Mouse (Mus musculus) intestine, postnatal 0 days (tissue): ENCODE data around the gene Reg1. TPM values are rescaled to one million over a fixed set of nuclear protein-coding genes. Genes with fewer than 3 reads are reported as not detected.

Experiments
- ATAC-seq: fragments of 200-750 bp; cut with Nextera tagmentation; 2 replicates; pipeline ENCODE4 v1.8.0; 2017; ENCODE audit warnings: mild to moderate bottlenecking, moderate TSS enrichment, moderate library complexity
- H3K27ac ChIP-seq: fragments of 300-500 bp; sonication (generic); 2 replicates; pipeline ENCODE4 v1.5.1; 2014; ENCODE audit warnings: mild to moderate bottlenecking, low read depth, low read length, moderate library complexity
- H3K27me3 ChIP-seq: fragments of 300-500 bp; sonication (generic); replicated peaks from 2 replicates; pipeline ENCODE4 v1.6.1; 2014; ENCODE audit warnings: low read length, mixed read lengths; ENCODE audit not compliant: control insufficient read depth, insufficient read depth
- H3K36me3 ChIP-seq: fragments of 300-500 bp; sonication (generic); 2 replicates; pipeline ENCODE4 v1.6.1; 2014; ENCODE audit warnings: mild to moderate bottlenecking, moderate library complexity; ENCODE audit not compliant: control insufficient read depth, insufficient read depth
- H3K4me1 ChIP-seq: fragments of 300-500 bp; sonication (generic); replicated peaks from 2 replicates; pipeline ENCODE4 v1.6.1; 2014; ENCODE audit warnings: antibody characterized with exemption, low read length, mixed read lengths; ENCODE audit not compliant: control insufficient read depth, insufficient read depth
- H3K4me2 ChIP-seq: fragments of 300-500 bp; sonication (generic); replicated peaks from 2 replicates; pipeline ENCODE4 v1.6.1; 2014; ENCODE audit warnings: low read depth, mild to moderate bottlenecking, moderate library complexity
- H3K4me3 ChIP-seq: fragments of 300-500 bp; sonication (generic); 2 replicates; pipeline ENCODE4 v1.5.1; 2014; ENCODE audit warnings: low read depth, low read length
- H3K9ac ChIP-seq: fragments of 300-500 bp; sonication (generic); 2 replicates; pipeline ENCODE4 v1.6.1; 2014; ENCODE audit warnings: mild to moderate bottlenecking, low read depth, low read length
- H3K9me3 ChIP-seq: fragments of 300-500 bp; sonication (generic); 2 replicates; pipeline ENCODE4 v1.6.1; 2016; ENCODE audit warnings: mixed run types; ENCODE audit not compliant: control insufficient read depth
- CTCF ChIP-seq: sonication (generic); IDR thresholded peaks from 2 replicates; pipeline ENCODE4 v1.5.1; 2016; ENCODE audit warnings: low read depth, mild to moderate bottlenecking, control low read depth, antibody characterized with exemption, moderate library complexity
- WGBS: fragments of 180-500 bp; shearing (Covaris S2); extraction: QIAGEN DNeasy Blood & Tissue Kit; methylation state at CpG from one replicate; pipeline ENCODE4 v1.1.7; 2014; 5-methylcytosine and 5-hydroxymethylcytosine counted together
- polyA plus RNA-seq: library from polyadenylated mRNA; unstranded; fragments of >200 nt; fragmentation: Nextera tagmentation; extraction: Ambion mirVana; gene quantifications from 2 replicates; pipeline ENCODE4 v1.2.1, GENCODE M21; 2015

Gene Reg1
- polyA plus RNA-seq, 1 experiment from 2014 or later: 229 TPM

GRCm38 (mm10) chr6:78469287-78469686, 46.8 kb downstream of the Reg1 start:
- no peaks in the 10 kb centered on the region for H3K9me3 ChIP-seq
- WGBS: 36% methylated on average over 3 of the region's 3 CpGs
- H3K4me1 ChIP-seq: no peaks in the 10 kb centered on the region
- no peak overlapping the region for H3K27ac ChIP-seq
- TF ChIP-seq CTCF: no peak
- no peak overlapping the region for H3K4me2 ChIP-seq
- H3K36me3 ChIP-seq: no peaks in the 10 kb centered on the region
- no peaks in the 10 kb centered on the region for H3K27me3 ChIP-seq
- H3K9ac ChIP-seq: no peak overlapping the region
- ATAC-seq: peak; percentile 45; the same call in 1 of the 2 replicates
- H3K4me3 ChIP-seq: no peak overlapping the region

Other genes with a start within 250 kb of the Reg1 start
- gene Reg3b, start 52.1 kb upstream of the Reg1 start, polyA plus RNA-seq: 52.4 and 93.9 TPM in 2 replicates
- gene Reg3d, start 43.8 kb upstream of the Reg1 start, polyA plus RNA-seq: not detected in 2 replicates
- not detected in 2 replicates for gene Reg3a, start 42.0 kb upstream of the Reg1 start, polyA plus RNA-seq
- gene Reg2, start 27.1 kb upstream of the Reg1 start, polyA plus RNA-seq: not detected in 2 replicates
- 5.8 and 7.8 TPM in 2 replicates for gene Reg3g, start 46.2 kb downstream of the Reg1 start, polyA plus RNA-seq